Mouse (Mus musculus) liver, adult 10 weeks (tissue): ENCODE measurements around the gene Olfr1406. TPM values are rescaled to one million over a fixed set of nuclear protein-coding genes. Genes with fewer than 3 reads are reported as not detected.

ENCODE experiments used
- polyA plus RNA-seq: library from polyadenylated mRNA; stranded (reverse); fragments of 350-450 nt; fragmentation: Illumina TruSeq; extraction: RNeasy Lipid Tissue Mini Kit (QIAGEN cat#74804); gene quantifications from one replicate; pipeline ENCODE4 v1.2.3, GENCODE M21; 2014; ENCODE audit warnings: low read depth, low replicate concordance

The Olfr1406 gene
- not detected for polyA plus RNA-seq

GRCm38 (mm10) chr1:173190540-173190939 is at the start of gene Olfr1406:
Gene Olfr1406 (minus strand): TSS chr1:173190640.

DNA sequence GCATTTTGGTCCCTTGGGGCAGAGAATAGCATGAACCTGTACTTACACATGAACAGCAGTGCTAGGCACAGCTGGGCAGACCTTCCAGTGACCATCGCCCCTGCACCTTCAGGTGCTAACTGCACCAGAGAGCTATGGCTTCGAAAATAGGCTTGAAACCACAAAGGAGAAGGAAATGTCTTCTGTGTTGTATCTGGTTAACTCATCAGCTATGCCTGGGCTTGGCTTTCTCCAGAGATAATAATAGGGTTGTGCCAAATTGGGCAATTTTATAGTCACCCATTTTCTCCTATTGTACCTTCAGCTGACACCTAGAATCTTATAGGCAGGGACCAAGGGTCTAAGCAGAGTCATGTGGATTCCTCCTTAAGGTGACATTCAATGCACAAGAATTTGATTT is 36.6 kb upstream of the Olfr1406 start, which contains the start of gene Fcer1a:
TSS of gene Fcer1a (minus strand) at position 134 of the 400 bp plus-strand sequence.

DNA sequence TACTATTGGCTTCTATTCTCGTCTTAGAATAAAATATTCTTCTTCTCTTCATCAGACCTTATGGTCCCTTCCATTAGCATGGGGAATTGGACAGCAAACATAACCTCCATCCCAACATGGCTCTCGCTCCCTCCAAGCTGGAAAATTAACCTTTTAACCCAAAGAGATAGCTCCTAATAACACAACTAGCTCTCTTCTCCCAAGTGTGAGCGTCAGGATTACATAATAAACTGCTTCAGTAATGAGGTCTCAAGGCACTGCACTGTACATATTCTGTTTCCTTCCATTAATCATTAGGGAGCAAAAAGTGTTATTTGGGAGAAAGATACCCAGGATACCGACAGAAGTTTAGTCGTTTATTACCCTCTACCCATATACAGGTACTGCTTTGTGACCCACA is 21.7 kb upstream of the Olfr1406 start, which contains the start of gene Olfr1404:
TSS of gene Olfr1404 (plus strand) at position 301 of the 400 bp plus-strand sequence.

DNA sequence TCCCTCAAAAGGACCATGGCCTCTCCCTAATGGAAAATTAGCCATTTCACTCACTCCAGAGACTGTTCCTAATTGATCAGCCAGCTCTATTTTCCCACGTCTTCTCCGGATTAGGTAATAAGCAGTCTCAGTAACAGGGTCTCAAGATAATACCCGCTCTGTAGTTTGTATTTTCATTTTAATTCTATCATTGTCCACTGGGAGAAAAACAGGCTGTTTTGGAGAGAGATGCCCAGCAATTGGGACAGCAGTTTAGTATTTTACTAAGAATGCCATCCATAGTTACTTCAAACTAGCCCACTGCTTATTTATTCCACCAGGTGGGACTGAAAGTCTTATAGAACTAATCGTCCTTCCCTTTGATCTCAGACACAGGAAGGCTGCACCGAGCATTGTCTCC is 7.1 kb upstream of the Olfr1406 start, which contains the start of gene Olfr218:
TSS of gene Olfr218 (plus strand) at position 301 of the 400 bp plus-strand sequence.

GRCm38 (mm10) chr1:173137274-173137673 is 53.2 kb downstream of the Olfr1406 start, which contains the start of gene Olfr1408:
Gene Olfr1408 (minus strand): TSS chr1:173137374.

Other genes with a start within 250 kb of the Olfr1406 start
- gene Olfr16, start 240.2 kb downstream of the Olfr1406 start, polyA plus RNA-seq, result 0.24 TPM
- not detected for gene Olfr1408, start 53.3 kb downstream of the Olfr1406 start, polyA plus RNA-seq
- gene Olfr218, start 7.2 kb upstream of the Olfr1406 start, polyA plus RNA-seq, result not detected
- gene Olfr1404, start 21.8 kb upstream of the Olfr1406 start, polyA plus RNA-seq, result not detected
- gene Fcer1a, start 36.6 kb upstream of the Olfr1406 start, polyA plus RNA-seq, result not detected
- gene Olfr418, start 75.4 kb upstream of the Olfr1406 start, polyA plus RNA-seq, result not detected
- not detected for gene Mptx2, start 87.1 kb upstream of the Olfr1406 start, polyA plus RNA-seq
- gene Ackr1, start 143.1 kb upstream of the Olfr1406 start, polyA plus RNA-seq, result 0.61 TPM
- gene Aim2, start 160.2 kb upstream of the Olfr1406 start, polyA plus RNA-seq, result 3.3 TPM
- 1.4 TPM for gene Cadm3, start 177.1 kb upstream of the Olfr1406 start, polyA plus RNA-seq